Mouse (Mus musculus) embryonic stem cell, embryonic (primary cell): ENCODE data around the gene Cyp27a1.

Source experiments
- CTCF ChIA-PET, 4 experiments: fragments of 300-600 bp in 2 of 4; fragments of 350-600 bp in 2 of 4; sonication (Branson Sonifier 250); formaldehyde crosslinking; loops; one replicate each; lab custom pipeline; 2022; ENCODE audit warnings: inconsistent platforms in 2 of 4; lab: Charles Lee
- POLR2A ChIA-PET, 4 experiments: fragments of 300-600 bp in 2 of 4; fragments of 350-600 bp in 2 of 4; sonication (Branson Sonifier 250); formaldehyde crosslinking; loops; one replicate each; lab custom pipeline; 2022; ENCODE audit warnings: antibody characterized with exemption in 4 of 4, inconsistent platforms in 1 of 4; lab: Charles Lee

Cyp27a1 gene

GRCm38 (mm10) chr1:74748643-74749271 lies 35.4 kb downstream of the Cyp27a1 start, which contains the start of gene Prkag3:
TSS of gene Prkag3 (minus strand) at chr1:74749221.
- POLR2A ChIA-PET: interaction anchor here in 3 of 4 experiments (0.6 to 1.3 kb wide), 5 partner anchors 24 to 471 kb away, joined by 3 to 4 read pairs (median 3); partner anchors contain the start of gene Cyp27a1 (in 1 of the 3)

DNA sequence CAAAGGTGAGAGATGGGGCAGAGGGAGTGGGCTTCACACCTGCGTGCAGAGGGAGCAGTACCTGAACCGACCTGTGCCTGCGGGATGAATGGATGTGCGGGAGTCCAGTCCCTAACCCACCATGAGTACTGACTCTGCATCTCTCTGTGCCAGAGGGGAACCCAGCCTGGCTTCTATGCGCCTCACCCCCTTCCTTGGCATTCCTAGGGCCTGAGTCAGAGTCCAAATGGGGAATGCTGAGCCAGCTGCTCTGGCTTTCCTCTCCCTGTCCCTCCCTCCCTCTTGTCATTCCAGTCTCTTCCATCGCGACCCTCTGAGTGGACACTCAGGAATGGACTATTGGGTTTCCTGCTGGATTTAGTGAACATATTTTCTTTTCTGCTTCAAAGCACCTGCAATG lies 35.9 kb downstream of the Cyp27a1 start:
- ChIA-PET CTCF (interaction anchor here in 2 of 4 experiments (0.7 to 1.6 kb wide), 11 partner anchors 9 to 807 kb away, joined by 3 to 7 read pairs (median 4); partner anchors contain the start of genes Cyp27a1 (in 1 of the 2) and Wnt6 (in 1 of the 2)), POLR2A (interaction anchor here in 2 of 4 experiments (0.7 to 1.1 kb wide), 3 partner anchors 24 to 472 kb away, joined by 3 to 4 read pairs (median 4); no protein-coding TSS in a partner anchor)

More at GRCm38 (mm10) chr1:74748643-74749271, 35.4 kb downstream of the Cyp27a1 start, which contains the start of gene Prkag3:
- CTCF ChIA-PET: interaction anchor here in 3 of 4 experiments (0.5 to 1.6 kb wide), 16 partner anchors 9 to 330 kb away, joined by 3 to 7 read pairs (median 4); partner anchors contain the start of genes Cyp27a1 (in 1 of the 3), Rnf25 (in 1 of the 3), Stk36 (in 1 of the 3) and Wnt6 (in 1 of the 3)

DNA sequence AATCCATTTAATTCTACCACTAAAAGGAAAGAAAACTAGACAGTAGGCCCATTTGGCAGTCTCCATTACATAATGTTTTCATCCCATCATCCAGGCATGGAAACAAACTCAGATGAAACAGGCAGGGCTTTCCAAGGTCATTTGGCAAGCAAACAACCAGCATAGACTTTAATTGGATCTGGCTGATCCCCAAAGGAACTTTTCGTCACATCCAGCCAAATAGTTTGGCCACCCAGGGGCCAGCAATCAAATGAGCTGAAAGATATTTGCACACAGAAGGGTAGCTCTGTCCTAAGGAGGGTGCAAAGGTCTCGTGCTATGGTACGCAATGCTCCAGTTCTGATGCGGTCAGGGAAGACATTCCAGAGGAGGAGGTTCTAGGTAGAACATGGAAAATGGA lies 37.3 kb downstream of the Cyp27a1 start:
- CTCF ChIA-PET: no interaction called here

GRCm38 (mm10) chr1:74752150-74752549 lies 38.8 kb downstream of the Cyp27a1 start:
- POLR2A ChIA-PET: interaction anchor here in 1 of 4 experiments (1.2 kb wide), 1 partner anchor 65 kb away, joined by 3 read pairs; no protein-coding TSS in a partner anchor
- CTCF ChIA-PET: interaction anchor here in 3 of 4 experiments (0.5 to 1.5 kb wide), 3 partner anchors 9 to 109 kb away, joined by 3 to 4 read pairs (median 3); no protein-coding TSS in a partner anchor

More for the DNA sequence above, 37.3 kb downstream of the Cyp27a1 start:
- POLR2A ChIA-PET: no interaction called here

DNA sequence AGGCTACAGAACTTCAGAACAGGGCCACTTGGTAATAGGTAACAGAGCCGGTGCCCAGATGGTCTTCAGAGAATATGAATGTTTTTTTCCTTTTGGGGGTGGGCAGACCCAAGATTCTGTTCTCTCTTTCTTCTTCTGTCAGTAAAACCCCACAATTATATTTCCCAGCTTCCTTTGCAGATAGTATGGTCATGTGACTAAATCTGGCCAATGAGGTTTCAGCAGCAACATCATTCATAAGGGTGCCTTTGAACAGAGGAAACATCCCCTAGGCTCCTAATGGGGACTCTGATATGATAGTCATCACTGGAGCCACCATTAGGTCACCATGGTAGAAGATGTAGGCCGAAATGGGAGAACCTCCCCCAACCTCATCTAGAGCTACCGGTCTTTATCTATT lies 39.5 kb downstream of the Cyp27a1 start:
- ChIA-PET POLR2A (interaction anchor here in 1 of 4 experiments (0.6 to 1.2 kb wide), 2 partner anchors 65 to 114 kb away, joined by 3 read pairs; no protein-coding TSS in a partner anchor), CTCF (interaction anchor here in 3 of 4 experiments (0.5 to 1.5 kb wide), 3 partner anchors 8 to 109 kb away, joined by 3 to 4 read pairs (median 3); no protein-coding TSS in a partner anchor)

DNA sequence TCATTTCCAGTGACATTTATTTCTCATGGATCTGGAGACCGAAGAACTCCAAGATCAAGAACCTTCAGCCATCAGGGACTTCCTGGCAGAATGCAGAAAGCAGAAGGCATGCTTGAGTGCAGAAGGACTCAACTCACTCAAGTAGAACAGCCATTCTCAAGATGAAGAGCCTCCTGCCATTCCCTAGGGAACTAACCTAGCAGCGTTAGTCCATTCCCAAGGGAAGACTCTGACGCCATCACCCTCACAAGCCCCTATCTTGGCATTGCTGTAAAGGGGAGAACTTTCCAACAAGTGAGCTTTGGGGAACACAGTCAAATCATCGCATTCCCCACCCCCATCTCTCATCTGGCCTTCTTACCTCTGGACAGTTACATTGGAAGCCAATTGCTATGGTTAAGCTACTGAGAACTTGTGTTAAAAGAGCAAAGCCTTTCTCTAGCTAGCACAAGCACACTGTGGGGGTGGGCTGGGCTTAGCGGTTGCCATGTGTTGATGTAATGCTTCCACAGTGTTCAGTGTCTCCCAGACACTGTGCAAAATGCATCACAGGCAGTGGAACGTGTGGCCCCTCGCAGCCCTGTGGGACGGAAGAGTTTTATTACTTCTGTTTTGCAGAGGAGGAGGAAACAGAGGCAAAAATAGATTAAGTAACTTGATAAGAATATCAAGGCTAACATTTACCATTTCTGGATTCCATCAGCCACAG lies 40.0 kb downstream of the Cyp27a1 start:
- ChIA-PET CTCF (interaction anchor here in 3 of 4 experiments (0.8 to 1.5 kb wide), 3 partner anchors 54 to 110 kb away, joined by 3 to 4 read pairs (median 3); partner anchors contain the start of gene Cdk5r2 (in 1 of the 3)), POLR2A (interaction anchor here in 1 of 4 experiments (0.6 kb wide), 1 partner anchor 114 kb away, joined by 3 read pairs; no protein-coding TSS in a partner anchor)

DNA sequence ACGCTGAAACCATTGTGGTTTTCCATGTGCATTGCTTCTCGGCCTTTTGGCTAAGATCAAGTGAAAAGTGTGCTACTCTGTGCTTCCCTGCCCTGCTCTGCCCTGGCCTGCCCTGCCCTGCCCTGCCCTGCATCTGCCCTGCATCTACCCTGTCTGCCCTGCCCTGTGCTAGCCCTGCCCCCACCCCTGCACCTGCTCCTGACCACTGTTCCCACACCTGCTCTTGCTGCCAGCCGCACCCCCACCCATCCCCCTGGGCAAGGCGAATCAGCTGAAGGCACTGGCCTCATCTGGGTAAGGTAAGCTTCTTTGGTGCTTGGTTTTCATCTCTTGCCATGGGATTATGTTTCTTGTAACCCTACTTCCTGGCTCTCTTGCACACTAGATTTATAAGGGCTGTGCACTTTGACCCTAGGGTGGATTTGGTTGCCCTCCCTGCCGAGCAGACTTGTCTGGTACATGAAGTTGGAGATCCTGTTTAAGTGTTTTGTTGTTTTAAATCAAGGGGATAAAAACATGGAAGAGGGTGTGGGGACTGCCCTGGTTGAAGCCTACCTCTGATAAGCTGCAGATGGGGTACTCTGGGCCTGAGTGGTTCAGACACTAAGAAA lies 40.9 kb downstream of the Cyp27a1 start:
- POLR2A ChIA-PET: interaction anchor here in 2 of 4 experiments (0.6 to 1.0 kb wide), 3 partner anchors 11 to 41 kb away, joined by 3 read pairs; partner anchors contain the start of gene Cyp27a1 (in 1 of the 2)
- CTCF ChIA-PET: interaction anchor here in 2 of 4 experiments (0.8 to 1.3 kb wide), 4 partner anchors 21 to 111 kb away, joined by 3 to 5 read pairs (median 3); partner anchors contain the start of gene Cdk5r2 (in 1 of the 2)

GRCm38 (mm10) chr1:74759773-74760172 lies 46.4 kb downstream of the Cyp27a1 start:
- POLR2A ChIA-PET: no interaction called here
- CTCF ChIA-PET: interaction anchor here in 3 of 4 experiments (0.6 to 4.4 kb wide), 16 partner anchors 8 to 187 kb away, joined by 3 to 23 read pairs (median 4); partner anchors contain the start of genes Cyp27a1 (in 1 of the 3), Prkag3 (in 1 of the 3), Rnf25 (in 1 of the 3) and Stk36 (in 1 of the 3)

DNA sequence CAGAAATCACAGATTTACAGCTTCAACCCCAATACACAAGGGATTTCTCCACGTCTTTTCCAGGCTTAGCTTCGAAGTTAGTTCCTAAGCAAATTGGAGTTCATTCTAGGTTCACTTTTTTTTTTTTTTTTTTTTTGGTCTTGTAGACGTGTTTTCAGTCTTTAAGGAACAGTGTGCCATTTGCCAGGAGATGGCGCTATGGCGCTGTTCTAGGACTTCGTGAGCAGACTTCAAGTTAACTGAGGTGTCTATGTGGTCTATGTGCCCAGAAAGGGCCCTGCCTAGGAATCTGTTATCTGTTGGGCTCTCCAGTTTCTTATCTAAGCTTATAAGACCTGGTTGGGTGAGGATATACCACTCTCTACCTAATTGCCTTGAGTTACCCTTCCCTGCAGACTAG lies 49.7 kb downstream of the Cyp27a1 start:
- POLR2A ChIA-PET: interaction anchor here in 1 of 4 experiments (0.8 to 0.9 kb wide), 2 partner anchors 44 to 90 kb away, joined by 3 to 4 read pairs; no protein-coding TSS in a partner anchor
- CTCF ChIA-PET: interaction anchor here (0.6 to 4.4 kb wide), 24 partner anchors 14 to 554 kb away, joined by 3 to 23 read pairs (median 4); partner anchors contain the start of genes Cdk5r2 (in 1 of the 4) and Prkag3 (in 1 of the 4)

DNA sequence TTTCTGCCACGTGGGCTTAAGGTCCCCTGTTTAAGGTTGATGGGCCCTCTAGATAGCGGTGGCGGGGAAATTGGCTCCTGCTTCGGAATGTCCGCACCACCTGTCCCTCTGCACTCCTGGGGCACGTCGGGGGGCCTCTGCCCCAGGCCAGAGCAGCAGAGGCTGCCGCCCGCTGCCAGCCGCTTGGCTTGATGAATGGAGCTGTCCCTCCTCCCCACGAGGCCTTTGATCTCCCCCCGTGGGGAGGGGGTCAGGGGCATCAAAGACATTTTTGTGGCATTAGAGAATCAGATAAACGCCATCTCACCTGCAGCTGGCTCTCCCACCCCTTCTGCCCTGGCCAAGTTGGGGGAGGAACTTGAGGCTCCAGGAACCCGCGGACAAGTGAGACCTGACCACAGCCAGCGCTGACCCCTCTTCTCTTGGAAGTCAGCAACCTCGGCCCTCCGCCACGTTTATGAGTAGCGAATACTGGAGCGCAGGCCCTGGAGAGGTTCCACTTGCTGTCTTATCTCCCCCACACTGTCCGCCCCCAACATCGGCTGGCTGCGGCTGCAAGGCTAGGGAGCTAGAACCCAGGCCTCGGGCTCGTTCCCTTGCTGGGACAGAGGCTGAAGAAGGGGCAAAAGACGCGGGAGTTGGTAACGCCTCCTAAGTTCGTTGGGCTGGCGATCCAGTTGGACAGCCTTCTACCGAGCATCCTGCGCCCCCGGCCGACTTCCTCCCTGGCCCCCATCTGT lies 57.5 kb downstream of the Cyp27a1 start:
- ChIA-PET CTCF (interaction anchor here (0.6 to 6.6 kb wide), 9 partner anchors 14 to 80 kb away, joined by 3 to 74 read pairs (median 4); partner anchors contain the start of genes Prkag3 (in 1 of the 4) and Wnt10a (in 1 of the 4)), POLR2A (interaction anchor here in 3 of 4 experiments (0.7 to 2.2 kb wide), 4 partner anchors 10 to 130 kb away, joined by 3 to 7 read pairs (median 5); no protein-coding TSS in a partner anchor)

DNA sequence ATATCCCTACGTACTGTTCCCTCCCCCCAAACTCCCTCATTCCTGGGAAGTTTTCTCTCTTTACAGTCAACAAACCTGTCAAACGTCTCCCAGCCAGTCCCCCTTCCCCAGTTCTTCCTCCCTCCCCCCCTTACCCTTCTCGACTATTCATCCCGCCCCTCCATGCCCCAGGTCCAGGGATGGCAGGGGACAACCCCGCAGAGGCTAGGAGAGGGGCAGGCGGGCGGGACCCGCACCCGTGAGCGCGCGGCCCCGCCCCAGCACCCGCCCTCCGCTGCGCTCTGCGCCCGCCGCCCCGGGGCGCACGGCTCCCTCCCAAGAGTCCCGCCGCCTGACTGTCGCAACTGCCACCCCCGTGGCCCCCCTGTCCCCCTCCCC lies 58.1 kb downstream of the Cyp27a1 start:
- ChIA-PET POLR2A (interaction anchor here (0.6 to 2.2 kb wide), 9 partner anchors 9 to 129 kb away, joined by 3 to 7 read pairs (median 4); partner anchors contain the start of gene Cyp27a1 (in 1 of the 4)), CTCF (interaction anchor here (0.6 to 6.6 kb wide), 13 partner anchors 12 to 80 kb away, joined by 3 to 74 read pairs (median 4); partner anchors contain the start of genes Prkag3 (in 1 of the 4) and Wnt10a (in 1 of the 4))

DNA sequence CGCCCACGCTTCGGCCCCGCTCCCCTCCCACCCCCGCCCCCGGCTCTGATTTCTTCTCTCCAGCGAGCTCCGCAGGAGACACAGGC lies 58.3 kb downstream of the Cyp27a1 start, which contains the start of gene Wnt6:
Wnt6 (plus strand) TSS at position 48 of the 86 bp plus-strand sequence.
- POLR2A ChIA-PET: interaction anchor here (0.6 to 2.8 kb wide), 10 partner anchors 9 to 129 kb away, joined by 3 to 9 read pairs (median 4); partner anchors contain the start of gene Cyp27a1 (in 1 of the 4)
- CTCF ChIA-PET: interaction anchor here (0.5 to 6.6 kb wide), 16 partner anchors 11 to 122 kb away, joined by 3 to 74 read pairs (median 4); partner anchors contain the start of genes Cryba2 (in 1 of the 4), Prkag3 (in 1 of the 4) and Wnt10a (in 1 of the 4)

- POLR2A ChIA-PET: interaction anchor here (0.6 to 2.8 kb wide), 18 partner anchors 9 to 457 kb away, joined by 3 to 9 read pairs (median 4); partner anchors contain the start of genes Cyp27a1 (in 1 of the 4), Prkag3 (in 1 of the 4) and Wnt10a (in 1 of the 4)
- CTCF ChIA-PET: interaction anchor here (0.5 to 6.6 kb wide), 22 partner anchors 10 to 179 kb away, joined by 3 to 74 read pairs (median 4); partner anchors contain the start of genes Cryba2 (in 1 of the 4), Prkag3 (in 1 of the 4) and Wnt10a (in 1 of the 4)
These were observed 58.7 kb downstream of the Cyp27a1 start for GRCm38 (mm10) chr1:74771931-74772620.

- ChIA-PET POLR2A (interaction anchor here in 3 of 4 experiments (0.6 to 2.8 kb wide), 10 partner anchors 11 to 456 kb away, joined by 3 to 9 read pairs (median 4); partner anchors contain the start of genes Prkag3 (in 1 of the 3) and Wnt10a (in 1 of the 3)), CTCF (interaction anchor here (0.5 to 6.6 kb wide), 14 partner anchors 11 to 1900 kb away, joined by 3 to 74 read pairs (median 4); no protein-coding TSS in a partner anchor)
These were observed 59.8 kb downstream of the Cyp27a1 start for GRCm38 (mm10) chr1:74773136-74773535.

DNA sequence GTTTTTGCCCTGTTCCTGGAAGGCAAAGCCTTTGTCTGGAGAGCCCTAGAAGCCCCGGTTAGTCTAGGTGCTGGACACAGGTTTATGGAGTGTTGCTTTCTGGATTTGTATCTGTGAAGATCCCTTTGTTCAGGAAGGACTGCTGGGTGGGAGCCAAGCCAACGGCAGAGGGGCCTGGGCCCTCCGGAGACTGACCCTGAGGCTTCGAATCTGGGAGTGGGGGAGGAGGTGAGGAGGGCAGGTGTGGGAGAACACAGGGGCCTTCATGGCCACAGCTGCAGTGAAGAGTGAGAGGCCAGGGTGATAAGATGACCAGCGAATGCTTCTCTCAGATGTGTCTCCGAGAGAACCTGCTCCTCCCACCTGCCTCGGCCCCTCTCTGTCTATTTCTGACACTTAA lies 60.7 kb downstream of the Cyp27a1 start:
- POLR2A ChIA-PET: interaction anchor here in 1 of 4 experiments (2.8 kb wide), 1 partner anchor 10 kb away, joined by 9 read pairs; no protein-coding TSS in a partner anchor
- CTCF ChIA-PET: interaction anchor here in 3 of 4 experiments (0.8 to 6.6 kb wide), 6 partner anchors 10 to 29 kb away, joined by 3 to 74 read pairs (median 4); no protein-coding TSS in a partner anchor
